Mouse (Mus musculus) liver, embryonic 14.5 days (tissue): ENCODE results near the gene Asic1. TPM values are rescaled to one million over a fixed set of nuclear protein-coding genes. Genes with fewer than 3 reads are reported as not detected.
A peak's percentile ranks its signal among the peaks of the same experiment; 100 is the strongest.

Source experiments
- ATAC-seq: fragments of 200-750 bp; cut with Nextera tagmentation; 2 replicates; pipeline ENCODE4 v1.8.0; 2017; ENCODE audit warnings: moderate number of reproducible peaks, mild to moderate bottlenecking, moderate library complexity; ENCODE audit not compliant: insufficient read depth
- DNase-seq, 3 experiments: peaks; one replicate each; pipeline ENCODE4 v3.0.0-alpha.2; 2012 to 2013; ENCODE audit warnings: low read depth in 3 of 3, low spot score in 3 of 3
- H3K27ac ChIP-seq: fragments of 300-500 bp; sonication (generic); 2 replicates; pipeline ENCODE4 v1.5.1; 2014; ENCODE audit warnings: moderate library complexity, mild to moderate bottlenecking, control low read depth, inconsistent platforms
- H3K27me3 ChIP-seq: fragments of 300-500 bp; sonication (generic); 2 replicates; pipeline ENCODE4 v1.6.1; 2014; ENCODE audit warnings: mild to moderate bottlenecking, low read length, moderate library complexity; ENCODE audit not compliant: control insufficient read depth, insufficient read depth
- H3K36me3 ChIP-seq: fragments of 300-500 bp; sonication (generic); replicated peaks from 2 replicates; pipeline ENCODE4 v1.6.1; 2014; ENCODE audit warnings: low read depth; ENCODE audit not compliant: control insufficient read depth, insufficient read depth
- H3K4me1 ChIP-seq, 2 experiments: fragments of 200-500 bp in 1 of 2; fragments of 300-500 bp in 1 of 2; sonication (generic) in 1 of 2; replicated peaks; 2 replicates each; pipeline ENCODE4 v1.6.1; 2012 to 2014; ENCODE audit warnings: antibody characterized with exemption in 1 of 2, inconsistent platforms in 1 of 2, low read length in 1 of 2; ENCODE audit not compliant: control insufficient read depth in 2 of 2, insufficient read depth in 2 of 2
- H3K4me2 ChIP-seq: fragments of 300-500 bp; sonication (generic); 2 replicates; pipeline ENCODE4 v1.6.1; 2014; ENCODE audit warnings: low read depth, mild to moderate bottlenecking, control low read depth, moderate library complexity
- H3K4me3 ChIP-seq, 2 experiments: fragments of 200-500 bp in 1 of 2; fragments of 300-500 bp in 1 of 2; sonication (generic) in 1 of 2; 2 replicates each; pipeline ENCODE4 v1.5.1; 2012 to 2014; ENCODE audit warnings: low read depth in 2 of 2, low read length in 2 of 2, mild to moderate bottlenecking in 2 of 2, control low read depth in 1 of 2, inconsistent platforms in 1 of 2, moderate library complexity in 1 of 2; ENCODE audit not compliant: insufficient read depth in 1 of 2
- H3K9ac ChIP-seq: fragments of 300-500 bp; sonication (generic); replicated peaks from 2 replicates; pipeline ENCODE4 v1.6.1; 2014; ENCODE audit warnings: mild to moderate bottlenecking, control low read depth, moderate library complexity
- H3K9me3 ChIP-seq: fragments of 300-500 bp; sonication (generic); 2 replicates; pipeline ENCODE4 v1.6.1; 2016; ENCODE audit warnings: low read length, mixed read lengths; ENCODE audit not compliant: control insufficient read depth
- CTCF ChIP-seq: IDR thresholded peaks from 2 replicates; pipeline ENCODE4 v1.5.1; 2016; ENCODE audit warnings: antibody characterized with exemption, low read depth, control low read depth
- EP300 ChIP-seq: IDR thresholded peaks from 2 replicates; pipeline ENCODE4 v1.6.1; 2016; ENCODE audit warnings: antibody characterized with exemption, low read depth
- WGBS: fragments of 180-500 bp; shearing (Covaris S2); extraction: QIAGEN DNeasy Blood & Tissue Kit; methylation state at CpG from one replicate; pipeline ENCODE4 v1.1.7; 2014; ENCODE audit not compliant: insufficient replicate concordance; 5-methylcytosine and 5-hydroxymethylcytosine counted together
- polyA plus RNA-seq, 2 experiments: library from polyadenylated mRNA; depleted of rRNA in 1 of 2; stranded (reverse) in 1 of 2; unstranded in 1 of 2; fragments of >200 nt; fragmentation: Nextera tagmentation in 1 of 2; extraction: Ambion mirVana in 1 of 2; gene quantifications; 2 replicates each; pipeline versions ENCODE4 v1.2.1 to v1.2.3; 2012 to 2014

Asic1 gene
- polyA plus RNA-seq, 2 experiments: 0.04 to 0.15 TPM

GRCm38 (mm10) chr15:99717386-99718334 is 47.5 kb downstream of the Asic1 start, which contains the start of gene Gpd1:
Gene Gpd1 (plus strand): TSS chr15:99717515.
- DNase-seq: no peak
- ATAC-seq: no peak
- Histone ChIP-seq H3K27ac (no peak within 1 kb of the TSS), H3K4me1 (peaks cover 0 to 4% of the 10 kb centered on the region in 2 experiments; a peak in 2 of 4 replicates), H3K9me3 (no peaks in the 10 kb centered on the region), H3K4me2 (peak within 1 kb of the TSS; percentile 32), H3K27me3 (no peaks in the 10 kb centered on the region), H3K9ac (no peak within 1 kb of the TSS), H3K36me3 (no peaks in the 10 kb centered on the region), H3K4me3 (no peak within 1 kb of the TSS)
- TF ChIP-seq EP300 (no peak), CTCF (no peak)
- 47% methylated on average over 26 of the region's 26 CpGs for WGBS

- peak; percentile 22; the same call in 1 of the 2 replicates for ATAC-seq
- H3K4me3 ChIP-seq: no peak overlapping the region
- DNase-seq: no peak
Observed at GRCm38 (mm10) chr15:99718461-99719021, 48.4 kb downstream of the Asic1 start.

GRCm38 (mm10) chr15:99719865-99720264 is 49.7 kb downstream of the Asic1 start:
- Histone ChIP-seq H3K4me3 (no peak overlapping the region), H3K4me1 (peaks cover 0 to 15% of the 10 kb centered on the region in 2 experiments; a peak in 2 of 4 replicates)
- WGBS: 55% methylated on average over 8 of the region's 8 CpGs

More at GRCm38 (mm10) chr15:99718461-99719021, 48.4 kb downstream of the Asic1 start:
- TF ChIP-seq EP300: no peak
- TF ChIP-seq CTCF: no peak
- Histone ChIP-seq H3K9me3 (no peaks in the 10 kb centered on the region), H3K4me1 (peaks cover 0 to 8% of the 10 kb centered on the region in 2 experiments; a peak in 2 of 4 replicates), H3K36me3 (no peaks in the 10 kb centered on the region), H3K27me3 (no peaks in the 10 kb centered on the region), H3K27ac (no peak overlapping the region), H3K4me2 (peak overlapping the region; percentile 28), H3K9ac (no peak overlapping the region)
- WGBS: 65% methylated on average over 9 of the region's 9 CpGs

GRCm38 (mm10) chr15:99721921-99722743 is 52.0 kb downstream of the Asic1 start:
- Histone ChIP-seq H3K27ac (no peak overlapping the region), H3K9me3 (no peaks in the 10 kb centered on the region), H3K4me1 (peaks cover 2 to 15% of the 10 kb centered on the region in 2 experiments; a peak in 2 of 4 replicates), H3K9ac (no peak overlapping the region), H3K4me3 (no peak overlapping the region), H3K4me2 (no peak overlapping the region), H3K36me3 (no peaks in the 10 kb centered on the region), H3K27me3 (no peaks in the 10 kb centered on the region)
- 68% methylated on average over 25 of the region's 25 CpGs for WGBS
- DNase-seq: no peak
- TF ChIP-seq EP300: no peak
- no peak for TF ChIP-seq CTCF
- ATAC-seq: no peak

More at GRCm38 (mm10) chr15:99719865-99720264, 49.7 kb downstream of the Asic1 start:
- Histone ChIP-seq H3K27me3 (no peaks in the 10 kb centered on the region), H3K36me3 (no peaks in the 10 kb centered on the region), H3K27ac (no peak overlapping the region), H3K4me2 (no peak overlapping the region), H3K9me3 (no peaks in the 10 kb centered on the region), H3K9ac (no peak overlapping the region)
- no peak for TF ChIP-seq EP300
- DNase-seq (no peak), ATAC-seq (no peak)
